In genomic region chr13:48397761-48398160, GRCm38 (mm10) we compare ENCODE assay signal across 26 mouse cellular contexts.
DNase-seq lines count a peak whose midpoint lies in the region; ATAC-seq and TF ChIP-seq lines count a peak whose summit lies in the region.
"Had no signal": no experiment of that assay in that cellular context is flagged by ENCODE, and none has a peak within 500 bp of the region (broad histone marks: within the 10 kb centered on the region; RNA-seq: fewer than 3 reads in every experiment).

No protein-coding gene starts in this region.

- H3K4me2 ChIP-seq in forebrain, postnatal 0 days (ENCODE audit: low read depth), result no peak overlapping the region
- no peak overlapping the region for H3K4me2 ChIP-seq in limb, embryonic 14.5 days (replicated peaks; ENCODE audit: low read depth, low read length, severe bottlenecking)
- H3K4me2 ChIP-seq: forebrain, embryonic 13.5 days; heart, embryonic 12.5 days; hindbrain, embryonic 13.5 days; limb, embryonic 12.5 days; liver, embryonic 13.5 days; lung, embryonic 15.5 days; midbrain, embryonic 13.5 days; neural tube, embryonic 15.5 days had no signal

- peaks cover 8% of the 10 kb centered on the region for H3K4me1 ChIP-seq in forebrain, embryonic 10.5 days
- no peaks in the 10 kb centered on the region for H3K4me1 ChIP-seq in forebrain, postnatal 0 days (ENCODE audit: insufficient read depth)
- H3K4me1 ChIP-seq in limb, embryonic 14.5 days (ENCODE audit: control insufficient read depth, insufficient read depth, low read length), result no peaks in the 10 kb centered on the region
- H3K4me1 ChIP-seq: forebrain, embryonic 13.5 days; limb, embryonic 12.5 days; liver, embryonic 13.5 days; lung, embryonic 15.5 days; neural tube, embryonic 15.5 days had no signal

- no peak for TF ChIP-seq CTCF in forebrain, postnatal 0 days (IDR thresholded peaks at IDR 0.05; ENCODE audit: low read depth)

- H3K36me3 ChIP-seq in forebrain, embryonic 10.5 days (replicated peaks), result no peaks in the 10 kb centered on the region
- H3K36me3 ChIP-seq in forebrain, postnatal 0 days (ENCODE audit: insufficient read depth), result no peaks in the 10 kb centered on the region
- no peaks in the 10 kb centered on the region for H3K36me3 ChIP-seq in limb, embryonic 14.5 days (ENCODE audit: control insufficient read depth, insufficient read depth, low read length)
- H3K36me3 ChIP-seq: G1E; heart, embryonic 12.5 days; hindbrain, embryonic 13.5 days; limb, embryonic 12.5 days; liver, embryonic 13.5 days; lung, embryonic 15.5 days; midbrain, embryonic 13.5 days; neural tube, embryonic 15.5 days had no signal

- TF ChIP-seq POLR2A in limb, embryonic 14.5 days (IDR thresholded peaks at IDR 0.05; ENCODE audit: borderline replicate concordance, extremely low read depth, insufficient read depth, insufficient read length), result no peak

- peak; percentile 13 for DNase-seq in forebrain, embryonic 10.5 days (ENCODE audit: extremely low spot score, low spot score)
- no peak for DNase-seq in forebrain, postnatal 0 days
- DNase-seq in kidney, postnatal 4 days, result peak; percentile 51 to 63
- no peak for DNase-seq in kidney, adult 9 months
- peak; percentile 22 for DNase-seq in embryo, embryonic 11.5 days (ENCODE audit: low read depth, low spot score)
- DNase-seq in limb, embryonic 14.5 days (ENCODE audit: low spot score), result peak; percentile 63
- DNase-seq in cerebellum, adult 9-11 months, result no peak
- DNase-seq in natural killer cell, adult 2 months (ENCODE audit: low spot score in 2 of 2), result no peak
- DNase-seq: adrenal gland, adult 2 months; cerebellum, adult 2 months; gastrocnemius, postnatal 36 days; heart, postnatal 14 days; kidney, postnatal 14 days; layer of hippocampus, adult 9-11 months; liver, embryonic 13.5 days had no signal

- H3K9ac ChIP-seq in forebrain, postnatal 0 days, result no peak overlapping the region
- H3K9ac ChIP-seq in limb, embryonic 14.5 days (ENCODE audit: low read depth, low read length, severe bottlenecking), result no peak overlapping the region
- H3K9ac ChIP-seq: forebrain, embryonic 13.5 days; heart, embryonic 12.5 days; hindbrain, embryonic 13.5 days; limb, embryonic 12.5 days; liver, embryonic 13.5 days; lung, embryonic 15.5 days; midbrain, embryonic 13.5 days; neural tube, embryonic 15.5 days had no signal

- H3K4me3 ChIP-seq in forebrain, embryonic 10.5 days, result no peak overlapping the region
- no peak overlapping the region for H3K4me3 ChIP-seq in forebrain, postnatal 0 days (ENCODE audit: low read depth, low read length)
- H3K4me3 ChIP-seq in limb, embryonic 14.5 days (replicated peaks; ENCODE audit: low read length), result no peak overlapping the region
- H3K4me3 ChIP-seq: forebrain, embryonic 13.5 days; heart, embryonic 12.5 days; hindbrain, embryonic 13.5 days; left cerebral cortex, adult 2 months; limb, embryonic 12.5 days; liver, embryonic 13.5 days; lung, embryonic 15.5 days; midbrain, embryonic 13.5 days; neural tube, embryonic 15.5 days had no signal

- no peaks in the 10 kb centered on the region for H3K27me3 ChIP-seq in forebrain, embryonic 10.5 days (ENCODE audit: poor library complexity, severe bottlenecking)
- H3K27me3 ChIP-seq in forebrain, postnatal 0 days (ENCODE audit: insufficient read depth, low read length), result no peaks in the 10 kb centered on the region
- no peaks in the 10 kb centered on the region for H3K27me3 ChIP-seq in limb, embryonic 14.5 days (ENCODE audit: control insufficient read depth, insufficient read depth, low read length)
- H3K27me3 ChIP-seq: forebrain, embryonic 13.5 days; hindbrain, embryonic 13.5 days; limb, embryonic 12.5 days; liver, embryonic 13.5 days; lung, embryonic 15.5 days; midbrain, embryonic 13.5 days; neural tube, embryonic 15.5 days had no signal

- no peaks in the 10 kb centered on the region for H3K9me3 ChIP-seq in forebrain, embryonic 10.5 days
- no peaks in the 10 kb centered on the region for H3K9me3 ChIP-seq in forebrain, postnatal 0 days (ENCODE audit: low read length)
- H3K9me3 ChIP-seq in limb, embryonic 14.5 days (ENCODE audit: control insufficient read depth, low read length), result no peaks in the 10 kb centered on the region
- H3K9me3 ChIP-seq: forebrain, embryonic 13.5 days; heart, embryonic 12.5 days; hindbrain, embryonic 13.5 days; limb, embryonic 12.5 days; liver, embryonic 13.5 days; lung, embryonic 15.5 days; midbrain, embryonic 13.5 days; neural tube, embryonic 15.5 days had no signal

- no peak overlapping the region for H3K27ac ChIP-seq in forebrain, embryonic 10.5 days
- no peak overlapping the region for H3K27ac ChIP-seq in forebrain, postnatal 0 days (ENCODE audit: low read depth, low read length)
- no peak overlapping the region for H3K27ac ChIP-seq in limb, embryonic 14.5 days (replicated peaks; ENCODE audit: low read depth, low read length)
- H3K27ac ChIP-seq: forebrain, embryonic 13.5 days; hindbrain, embryonic 13.5 days; left cerebral cortex, adult 2 months; limb, embryonic 12.5 days; liver, embryonic 13.5 days; lung, embryonic 15.5 days; midbrain, embryonic 13.5 days; neural tube, embryonic 15.5 days had no signal

- WGBS in forebrain, embryonic 10.5 days, result 14% methylated on average over 1 of the region's 1 CpGs
- 31% methylated on average over 1 of the region's 1 CpGs for WGBS in forebrain, postnatal 0 days
- 0% methylated on average over 1 of the region's 1 CpGs for WGBS in limb, embryonic 14.5 days

- ATAC-seq in forebrain, postnatal 0 days, result no peak
- no peak for ATAC-seq in limb, embryonic 14.5 days (ENCODE audit: low FRiP score, low read depth)
- ATAC-seq: CD4-positive, CD25-positive, alpha-beta regulatory T cell, adult 4 months; forebrain, embryonic 13.5 days; inflammation-experienced regulatory T-cells, adult 6 months; midbrain, embryonic 13.5 days had no signal

Comparison
In these comparisons a context has a peak if more than half of its experiments do, and no peak if none do; other contexts are left out.
1. DNase-seq: peak in forebrain, embryonic 10.5 days (single experiment), kidney, postnatal 4 days (2 of 2), embryo, embryonic 11.5 days (single experiment) and limb, embryonic 14.5 days (single experiment); none in forebrain, postnatal 0 days (single experiment), kidney, adult 9 months (single experiment), cerebellum, adult 9-11 months (single experiment) and natural killer cell, adult 2 months (0 of 2).